Mouse (Mus musculus): ENCODE data around the gene Tmem209.

Gene Tmem209

DNA sequence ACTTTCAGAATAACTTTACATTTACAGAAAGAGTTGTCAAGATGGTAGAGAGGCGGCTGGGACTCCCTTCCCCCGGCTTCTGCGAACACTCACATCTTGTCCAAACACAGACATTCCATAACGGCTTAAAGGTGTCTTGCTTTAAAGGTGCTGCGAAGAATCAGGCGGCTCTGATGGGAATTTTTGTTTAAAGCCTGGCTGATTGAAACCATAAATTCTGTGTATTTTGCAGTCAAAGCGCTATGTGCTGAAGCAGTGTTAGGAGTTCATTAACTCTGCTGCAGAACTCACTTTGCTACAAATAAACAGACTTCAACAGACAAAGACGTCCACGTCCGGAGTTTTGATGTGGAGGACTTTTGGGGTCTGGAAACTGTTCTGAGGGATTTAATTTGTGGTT is 28.7 kb upstream of the Tmem209 start:
- DNase-seq (ENCODE audit: low read depth), result no peak

DNA sequence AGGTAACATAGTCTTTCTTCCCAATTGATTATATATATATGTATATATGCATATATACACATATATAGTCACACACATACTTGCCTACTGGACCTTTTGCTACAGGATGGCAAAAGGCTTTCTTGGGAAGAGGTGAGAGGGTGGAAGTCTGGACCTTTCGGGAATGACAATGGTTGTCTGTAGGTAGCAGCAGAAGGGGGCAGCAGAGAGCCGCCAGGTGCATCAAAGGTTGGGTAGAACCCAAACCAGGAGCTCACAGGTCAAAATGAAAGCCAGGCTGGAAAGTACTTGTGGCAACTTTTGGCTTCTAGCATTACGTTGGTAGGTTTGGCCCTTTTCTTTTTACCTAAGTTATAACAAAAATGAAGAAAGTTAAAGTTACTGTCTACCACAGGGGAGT is 25.8 kb upstream of the Tmem209 start:
- DNase-seq (ENCODE audit: low read depth), result no peak

DNA sequence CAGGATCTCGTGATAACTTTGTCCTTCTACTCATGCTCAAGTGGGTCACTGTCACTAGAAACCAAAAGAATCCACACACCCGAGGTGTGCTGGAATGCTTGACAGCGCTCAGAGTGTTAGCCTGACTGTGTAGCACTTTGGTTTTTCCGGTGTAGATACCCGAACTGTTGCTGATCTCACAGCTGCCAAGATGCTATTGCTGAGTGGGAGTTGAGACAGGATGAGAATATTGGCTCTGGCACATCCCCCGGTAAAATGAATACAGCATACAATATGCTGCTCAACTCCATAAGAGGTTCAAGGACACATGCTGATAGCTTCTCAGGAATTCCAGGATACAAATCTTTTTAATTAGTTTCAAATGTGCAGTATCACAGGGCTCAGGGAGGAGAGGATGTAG is 19.2 kb upstream of the Tmem209 start:
- DNase-seq (ENCODE audit: low read depth), result no peak

DNA sequence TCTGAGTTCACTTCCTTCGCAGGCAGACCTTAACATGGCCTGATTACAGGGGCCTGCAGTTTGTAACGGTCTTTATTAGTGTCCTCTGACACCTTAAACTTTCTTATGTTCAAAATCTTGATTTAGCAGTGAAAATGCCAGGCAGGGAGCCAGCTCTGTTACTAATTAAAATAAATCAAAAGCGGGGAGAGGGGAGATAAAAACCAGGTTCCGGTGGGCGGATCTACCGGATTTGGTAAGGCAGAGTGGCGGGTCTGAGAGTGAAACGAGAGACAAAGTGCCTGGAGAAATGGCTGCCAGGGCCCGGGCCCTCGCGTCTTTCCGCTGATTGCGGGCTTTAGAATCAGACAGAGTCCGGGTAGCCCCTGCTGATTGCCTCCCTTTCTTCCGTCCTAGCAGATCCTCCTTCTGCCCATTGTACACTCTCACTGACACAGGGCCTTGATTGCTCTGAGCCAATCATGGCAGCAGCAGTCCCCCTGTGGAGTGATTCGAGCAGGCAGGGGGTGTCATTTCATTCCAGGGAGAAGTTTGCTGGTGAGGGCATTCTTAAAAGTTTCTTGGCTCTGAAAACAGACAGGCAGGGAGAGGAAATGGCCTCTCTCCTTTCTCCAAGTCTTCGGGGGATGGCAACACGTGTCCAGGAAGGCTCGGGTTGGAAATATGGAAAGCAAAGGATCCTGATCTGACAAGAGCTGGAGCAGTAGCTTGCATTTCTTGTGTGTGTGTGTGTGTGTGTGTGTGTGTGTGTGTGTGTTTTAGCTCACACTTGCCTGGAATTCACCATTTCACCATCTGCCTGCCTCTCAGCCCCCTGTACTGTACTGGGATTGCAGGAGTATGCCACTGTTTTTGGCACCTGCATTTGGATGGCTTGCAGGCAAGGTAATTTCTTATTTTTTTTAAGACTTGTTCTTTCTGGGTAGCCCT is 17.3 kb upstream of the Tmem209 start:
- no peak for DNase-seq (ENCODE audit: low read depth)

DNA sequence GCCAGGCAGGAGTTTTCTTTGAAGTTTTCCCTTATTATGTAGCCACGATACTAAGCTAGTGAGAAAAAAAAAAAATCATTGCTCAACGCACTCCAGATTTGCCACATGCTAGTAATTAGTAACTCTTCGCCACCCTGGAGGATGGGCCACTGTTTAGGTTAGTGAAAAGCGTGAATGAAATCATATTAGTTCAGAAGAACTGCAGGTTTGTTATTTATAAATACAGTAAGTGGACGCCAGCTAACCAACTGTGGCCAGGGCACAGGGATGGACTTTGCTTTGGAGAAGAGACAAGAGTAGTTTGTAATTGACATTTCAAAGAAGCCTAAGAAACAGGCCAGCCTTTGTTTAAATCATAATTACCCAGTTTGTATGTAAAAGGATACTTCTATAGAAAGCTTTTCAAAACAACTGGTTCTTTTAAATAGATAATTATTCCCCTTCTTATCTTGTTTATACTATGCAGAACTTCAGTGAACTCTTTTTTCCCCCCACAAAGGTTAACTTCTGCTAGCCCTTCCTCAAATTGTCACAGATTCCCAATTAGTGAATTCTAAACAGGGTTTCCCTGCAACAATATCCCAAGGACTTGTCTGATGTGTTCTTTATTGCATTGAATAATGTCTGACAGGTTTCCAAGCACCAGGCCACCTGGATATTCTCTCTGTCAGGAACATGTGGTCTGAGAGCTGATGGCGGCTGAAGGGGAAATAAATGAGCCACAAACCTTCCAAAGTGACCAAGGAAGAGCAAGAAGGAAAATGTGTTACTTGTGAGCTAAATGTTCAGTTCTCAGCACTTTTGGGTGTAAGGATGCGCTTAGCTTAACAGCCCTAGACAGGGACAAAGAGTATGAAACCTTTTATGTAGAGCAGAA is 16.1 kb upstream of the Tmem209 start:
- no peak for DNase-seq (ENCODE audit: low read depth)

DNA sequence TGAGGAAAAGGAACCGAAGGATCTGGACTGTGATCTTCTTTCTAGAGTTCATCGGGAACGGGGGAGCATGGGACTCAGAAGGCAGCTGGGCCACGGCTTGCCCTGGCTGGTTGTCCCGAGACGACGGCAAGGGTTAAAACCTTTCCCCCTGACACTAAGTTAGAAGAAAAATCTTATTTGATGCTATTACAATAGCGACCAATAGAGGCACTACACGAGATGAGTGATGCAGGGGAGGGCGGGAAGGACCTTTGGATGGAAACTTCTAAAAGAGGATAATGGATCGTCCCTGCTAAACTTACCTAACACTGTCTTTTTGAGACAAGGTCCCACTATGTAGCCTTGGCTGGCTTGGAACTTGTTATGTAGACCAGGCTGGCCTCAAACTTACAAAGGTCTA is 10.8 kb upstream of the Tmem209 start:
- DNase-seq (ENCODE audit: low read depth), result no peak

DNA sequence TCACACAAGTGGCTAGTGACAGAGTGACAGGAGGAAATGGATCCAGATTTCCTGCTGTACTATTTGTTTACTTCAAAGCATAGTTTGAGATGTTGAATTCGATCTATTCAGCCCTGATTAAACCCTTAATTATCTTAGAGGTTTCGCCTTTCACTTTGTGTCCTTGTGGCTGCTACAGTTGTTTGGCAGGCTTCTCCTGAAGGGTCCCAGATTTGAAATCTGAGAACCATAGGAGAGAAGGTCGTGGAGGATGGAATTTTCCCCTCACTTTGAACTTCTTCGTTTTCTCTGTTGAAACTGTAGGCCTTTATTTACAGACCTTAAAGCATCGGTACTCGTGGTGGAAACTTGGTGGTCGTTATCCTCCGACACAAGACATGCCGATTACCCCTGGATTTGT is 4.7 kb upstream of the Tmem209 start:
- no peak for DNase-seq (ENCODE audit: low read depth)

DNA sequence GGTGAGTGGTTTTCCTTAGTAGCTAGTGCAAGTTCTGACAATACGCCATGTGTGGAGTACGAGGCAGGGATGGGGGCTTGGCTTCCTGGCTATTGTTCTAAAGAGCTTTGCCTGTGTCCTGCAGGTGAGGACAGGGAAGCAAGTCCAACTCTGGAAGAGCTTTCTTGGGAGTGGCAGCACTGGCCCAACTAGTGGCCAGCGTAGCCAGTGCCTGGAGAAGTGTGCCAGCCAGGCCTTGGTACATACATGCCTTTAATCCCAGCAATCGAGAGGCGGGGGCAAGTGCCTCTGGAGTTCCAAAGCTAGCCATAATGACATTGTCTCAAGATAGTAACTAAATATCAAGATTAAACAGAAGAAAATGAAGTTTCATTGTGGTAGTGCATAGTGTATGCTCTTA is 708 bp upstream of the Tmem209 start:
- DNase-seq (ENCODE audit: low read depth), result no peak

DNA sequence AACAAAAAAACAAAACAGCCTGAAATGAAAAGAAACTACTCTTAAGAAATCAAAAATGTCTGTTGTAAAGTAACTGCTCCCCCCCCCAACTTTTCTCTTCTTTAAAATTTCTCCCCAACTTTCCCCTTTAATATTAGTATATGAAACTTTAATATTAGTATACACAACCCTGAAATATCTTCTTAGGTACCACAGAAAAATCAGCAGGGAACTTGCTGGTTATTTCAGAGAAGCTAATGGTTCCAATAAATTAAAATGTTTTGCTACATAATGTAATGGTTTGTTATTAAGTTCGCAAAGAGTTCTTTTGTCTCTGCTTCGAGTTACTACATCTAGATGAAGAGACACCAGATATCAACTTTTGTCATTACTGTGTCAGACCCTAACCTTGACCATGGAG is 759 bp downstream of the Tmem209 start:
- no peak for DNase-seq (ENCODE audit: low read depth)

DNA sequence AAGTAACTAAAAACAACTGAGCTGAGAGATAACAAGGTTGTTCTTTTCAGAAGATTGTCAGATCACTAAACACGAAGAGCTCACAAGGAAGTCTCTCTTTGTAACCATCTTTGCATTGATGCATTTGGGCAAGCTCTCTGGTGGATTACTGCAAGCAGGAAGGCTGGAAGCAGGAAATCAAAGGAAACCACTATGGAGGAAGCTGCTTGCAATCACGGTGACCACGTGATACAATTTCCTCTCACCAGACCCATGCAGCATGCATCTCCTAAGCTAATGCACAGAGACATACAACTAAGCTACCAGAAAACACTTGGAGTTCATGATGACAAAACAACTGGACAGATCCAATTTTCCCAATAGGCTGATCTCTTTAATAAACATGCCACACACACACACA is 10.5 kb downstream of the Tmem209 start:
- no peak for DNase-seq (ENCODE audit: low read depth)

DNA sequence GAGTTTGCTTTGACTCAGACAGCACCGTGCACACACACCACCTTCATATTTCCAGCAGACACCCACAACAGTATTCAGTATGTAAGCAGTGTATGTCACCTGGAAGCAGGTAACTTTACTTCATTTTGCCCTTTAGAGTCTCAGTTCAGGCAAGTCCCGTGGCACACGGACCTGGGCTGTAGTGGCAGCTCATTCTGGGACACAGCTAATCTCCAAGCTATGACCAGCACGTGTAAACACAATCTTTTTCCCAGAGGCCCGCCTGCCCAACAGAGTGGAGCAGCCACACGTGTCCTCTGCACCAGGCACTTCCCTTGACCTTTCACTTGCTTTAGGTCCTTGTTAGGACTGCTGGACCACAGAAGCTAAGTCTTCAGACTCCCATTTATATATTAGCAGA is 23.1 kb downstream of the Tmem209 start:
- DNase-seq (ENCODE audit: low read depth), result no peak

DNA sequence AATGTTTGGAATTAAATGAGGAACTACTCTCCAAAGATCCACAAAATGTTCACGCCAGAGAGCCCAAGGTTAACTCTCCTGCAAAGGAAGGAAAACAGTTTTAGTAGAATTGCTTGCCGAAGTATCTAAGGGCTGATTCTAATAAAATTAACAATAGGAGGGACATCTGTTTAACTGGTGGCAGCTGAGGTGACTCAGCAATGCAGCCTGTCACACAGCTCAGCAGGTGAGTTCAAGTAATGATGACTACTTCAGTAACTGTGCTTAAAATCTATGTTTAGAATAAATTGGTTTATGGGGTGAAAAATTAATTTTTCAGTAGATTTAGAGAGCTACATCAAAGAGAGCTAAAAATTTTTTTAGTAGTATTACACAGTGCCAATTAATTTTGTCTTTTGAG is 26.7 kb downstream of the Tmem209 start:
- DNase-seq (ENCODE audit: low read depth), result no peak

DNA sequence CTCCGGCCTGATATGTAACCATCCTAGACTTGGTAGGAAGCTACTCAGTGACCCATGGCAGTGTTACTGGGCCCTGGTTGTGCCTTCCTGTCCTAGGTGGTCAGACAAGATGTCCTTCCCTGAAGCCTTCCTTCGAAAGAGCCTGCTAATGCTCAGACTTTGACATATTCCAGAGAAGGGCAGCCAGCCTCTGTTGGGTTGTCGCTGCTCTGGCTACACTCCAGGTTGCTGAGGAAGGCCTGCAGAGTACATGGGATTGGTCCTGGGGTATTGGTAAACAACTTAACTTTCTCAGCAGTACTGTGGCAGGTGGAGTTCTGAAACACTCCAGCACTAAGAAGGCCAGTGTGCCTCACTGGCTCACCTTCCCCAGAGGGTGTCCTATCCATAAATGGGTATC is 30.2 kb downstream of the Tmem209 start:
- DNase-seq (ENCODE audit: low read depth), result no peak

DNA sequence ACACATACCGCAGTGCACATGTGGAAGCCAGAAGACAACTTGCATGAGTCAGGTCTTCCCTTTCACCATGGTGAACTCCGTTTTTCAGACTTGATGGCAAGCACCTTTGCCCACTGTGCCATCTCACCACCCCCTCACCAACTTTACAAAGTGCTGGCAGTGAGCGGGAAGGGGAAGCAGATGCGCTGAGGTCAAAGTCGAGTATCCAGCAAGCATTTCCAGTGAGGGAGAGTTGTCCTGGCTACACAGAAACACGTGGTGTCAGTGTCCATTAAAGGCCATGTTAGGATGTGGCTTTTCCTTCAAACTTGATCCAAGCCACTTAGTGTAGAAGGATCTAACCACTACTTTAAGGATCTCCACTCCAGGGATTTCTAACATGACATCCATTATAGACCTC is 31.8 kb downstream of the Tmem209 start:
- DNase-seq (ENCODE audit: low read depth), result no peak

DNA sequence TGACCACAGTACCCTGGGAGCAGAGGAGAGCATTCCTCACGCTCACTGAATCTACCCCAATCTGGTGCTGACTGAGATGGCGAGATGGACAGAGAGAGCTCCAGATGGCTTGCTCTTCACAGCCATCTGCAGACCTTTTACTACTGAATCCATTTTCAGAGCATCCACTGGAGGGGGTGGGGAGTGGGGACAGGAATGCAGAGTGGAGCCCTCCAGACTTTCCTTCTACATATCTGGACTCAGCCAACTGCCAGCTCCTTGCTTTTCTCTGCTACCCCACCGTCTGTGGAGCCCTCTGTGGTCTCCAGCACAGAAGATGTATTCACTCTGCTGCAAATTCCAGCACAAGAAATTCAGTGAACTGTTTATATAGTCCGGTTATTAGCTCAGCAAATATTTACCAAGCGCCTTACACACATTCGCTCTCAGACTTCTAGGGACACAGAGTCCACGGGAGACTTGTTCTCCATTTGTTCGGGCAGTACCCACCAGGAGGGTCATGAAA is 32.3 kb downstream of the Tmem209 start:
- DNase-seq (ENCODE audit: low read depth), result no peak

DNA sequence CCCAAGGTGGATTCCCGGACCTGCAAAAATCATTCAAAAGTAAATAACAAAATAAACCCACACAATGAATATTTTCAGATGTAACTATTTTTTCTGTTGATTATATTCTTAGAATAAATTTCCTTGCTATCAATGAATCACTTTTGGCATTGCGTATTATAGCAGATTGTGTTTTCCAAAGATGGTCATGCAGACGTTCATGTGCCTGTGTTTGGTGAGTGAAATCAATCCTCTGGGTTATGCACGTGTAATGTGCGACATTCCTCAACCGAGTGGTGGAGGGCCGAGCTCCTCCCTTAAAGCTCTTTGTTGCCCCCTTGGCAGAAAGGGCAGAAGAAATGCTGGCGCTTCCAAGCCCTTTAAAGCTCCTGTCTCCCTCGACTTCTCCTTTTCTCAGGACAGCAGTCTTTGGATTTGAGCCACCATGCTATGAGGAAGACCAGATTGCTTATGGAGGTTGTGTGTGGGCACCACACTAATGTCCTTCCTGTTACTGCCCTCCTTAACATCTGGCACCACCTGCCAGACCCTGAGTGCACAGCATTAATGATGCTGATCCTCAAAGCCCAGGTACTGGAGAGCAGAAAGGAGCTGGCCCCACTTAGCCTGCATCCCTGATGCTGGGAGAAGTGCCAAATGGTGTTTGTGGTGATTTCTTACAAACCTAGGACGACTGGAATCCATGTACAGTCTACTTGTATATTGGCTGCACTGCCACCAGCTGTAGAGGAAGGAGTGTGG is 33.4 kb downstream of the Tmem209 start:
- no peak for DNase-seq (ENCODE audit: low read depth)

DNA sequence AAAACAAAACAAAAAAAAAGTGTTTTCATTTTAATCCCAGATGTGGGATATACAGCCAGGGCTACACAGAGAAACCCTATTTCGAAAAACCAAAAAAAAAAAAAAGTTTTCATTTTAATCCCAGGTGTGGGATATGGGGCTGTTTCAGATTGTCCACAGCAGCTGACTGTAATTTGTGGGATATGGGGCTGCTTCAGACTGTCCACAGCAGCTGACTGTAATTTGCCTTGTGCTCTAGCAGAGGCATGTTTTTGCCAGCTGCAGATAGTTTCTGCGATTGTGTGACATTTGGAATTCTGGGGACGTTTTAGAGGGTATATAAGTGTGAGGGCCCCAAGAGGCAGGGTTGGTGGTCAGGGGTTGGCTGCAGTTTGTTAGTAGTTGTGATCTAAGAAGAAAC is 37.9 kb downstream of the Tmem209 start:
- DNase-seq (ENCODE audit: low read depth), result no peak

DNA sequence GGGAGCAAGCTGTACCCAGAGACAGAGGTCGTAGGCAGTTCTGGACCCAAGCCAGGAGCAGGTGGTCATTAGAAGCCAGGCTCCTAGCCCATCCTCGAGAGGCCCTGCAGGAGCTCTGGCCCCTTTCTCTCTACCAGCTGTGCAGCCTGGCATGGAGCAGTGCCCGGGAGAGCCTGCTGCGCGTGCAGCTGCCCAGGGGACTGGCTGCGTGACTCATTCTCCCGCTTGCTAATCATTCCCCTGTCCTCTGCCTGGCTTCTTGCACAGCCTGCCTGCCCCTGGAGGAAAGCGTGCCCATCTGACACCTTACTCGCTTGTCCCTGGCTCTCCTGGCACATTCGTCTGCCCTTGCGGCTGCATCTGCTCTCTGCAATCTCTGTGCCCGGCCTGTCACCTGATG is 40.2 kb downstream of the Tmem209 start:
- no peak for DNase-seq (ENCODE audit: low read depth)

DNA sequence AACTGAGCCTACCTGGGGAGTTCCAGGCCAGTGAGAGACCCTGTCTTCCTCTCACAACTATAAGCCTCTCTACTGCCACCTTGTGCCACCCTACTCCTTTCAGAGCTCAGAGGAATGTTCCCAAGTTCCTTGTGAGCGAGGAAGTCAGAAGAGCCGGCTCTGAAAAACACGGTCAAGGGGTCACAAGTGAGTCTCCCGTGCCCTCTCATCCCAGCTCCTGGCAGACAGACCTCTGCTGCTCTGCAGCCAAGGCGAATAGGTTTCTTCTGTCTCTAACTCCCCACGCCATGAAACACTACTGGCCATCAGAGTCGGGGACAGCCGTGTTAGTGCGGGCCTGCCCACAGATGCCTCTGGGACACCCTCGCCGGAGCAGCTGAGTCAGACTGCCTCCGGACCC is 40.9 kb downstream of the Tmem209 start:
- peak; percentile 28 for DNase-seq (ENCODE audit: low read depth)

DNA sequence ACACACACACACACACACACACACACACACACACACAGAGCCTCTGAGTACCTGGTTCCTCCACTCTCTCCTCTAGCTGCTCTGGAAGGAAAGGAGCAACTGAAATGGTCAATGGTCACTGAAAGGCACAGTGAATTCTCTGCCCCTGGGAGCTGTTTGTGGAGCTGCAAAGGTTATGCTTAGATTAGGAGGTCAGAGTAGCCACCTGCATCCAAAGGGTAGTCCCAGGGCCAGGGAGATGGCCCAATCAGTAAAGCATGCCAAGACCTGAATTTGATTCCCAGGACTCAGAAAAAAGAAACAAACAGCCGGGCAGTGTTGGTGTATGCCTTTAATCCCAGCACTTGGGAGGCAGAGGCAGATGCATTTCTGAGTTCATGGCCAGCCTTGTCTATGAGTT is 41.5 kb downstream of the Tmem209 start:
- DNase-seq (ENCODE audit: low read depth), result no peak

DNA sequence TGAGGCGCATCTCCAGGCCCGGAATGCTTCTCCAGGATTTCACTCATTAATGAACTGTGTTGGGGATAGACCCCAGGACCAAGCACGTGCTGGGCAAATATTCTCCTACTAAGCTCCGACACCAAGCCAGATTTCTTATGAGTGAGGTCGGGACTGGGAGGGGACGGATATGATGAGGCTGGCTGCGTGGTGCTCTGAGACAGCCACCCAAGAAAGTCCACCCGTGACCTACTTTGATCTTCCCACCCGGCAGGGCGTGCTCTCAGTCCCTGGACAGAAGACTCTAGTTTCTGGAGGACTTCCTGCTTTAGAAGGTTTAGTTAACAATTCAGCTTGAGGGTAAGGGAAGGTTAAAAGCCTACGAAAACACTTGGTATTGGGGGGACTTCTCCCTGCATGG is 44.0 kb downstream of the Tmem209 start:
- no peak for DNase-seq (ENCODE audit: low read depth)

DNA sequence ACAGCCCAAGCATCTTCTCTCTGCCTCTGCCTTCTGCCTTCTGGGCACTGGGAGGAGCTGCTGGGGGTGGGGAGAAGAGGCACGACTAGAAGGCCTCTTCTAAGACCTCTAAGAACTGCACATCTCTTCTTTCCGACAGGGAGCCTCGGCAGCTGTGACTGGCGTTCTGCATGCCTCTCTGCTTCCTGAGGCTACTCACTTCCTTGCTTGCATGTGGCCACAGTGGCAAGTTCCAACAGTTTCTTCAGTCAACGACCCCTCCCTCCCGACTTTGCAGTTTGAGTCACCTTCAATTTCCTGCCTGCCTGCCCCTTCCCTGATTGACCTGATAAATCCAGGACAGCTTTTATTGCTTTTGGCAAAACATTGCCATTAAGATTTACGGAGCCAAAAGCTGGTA is 46.8 kb downstream of the Tmem209 start:
- DNase-seq (ENCODE audit: low read depth), result no peak
